Mouse (Mus musculus): Measurements from ENCODE around the gene Lgals9. TPM values are rescaled to one million over a fixed set of nuclear protein-coding genes. Genes with fewer than 3 reads are reported as not detected.

The Lgals9 gene
- total and polyA plus RNA-seq, 3 experiments, result 160 to 287 (median 228) TPM

DNA sequence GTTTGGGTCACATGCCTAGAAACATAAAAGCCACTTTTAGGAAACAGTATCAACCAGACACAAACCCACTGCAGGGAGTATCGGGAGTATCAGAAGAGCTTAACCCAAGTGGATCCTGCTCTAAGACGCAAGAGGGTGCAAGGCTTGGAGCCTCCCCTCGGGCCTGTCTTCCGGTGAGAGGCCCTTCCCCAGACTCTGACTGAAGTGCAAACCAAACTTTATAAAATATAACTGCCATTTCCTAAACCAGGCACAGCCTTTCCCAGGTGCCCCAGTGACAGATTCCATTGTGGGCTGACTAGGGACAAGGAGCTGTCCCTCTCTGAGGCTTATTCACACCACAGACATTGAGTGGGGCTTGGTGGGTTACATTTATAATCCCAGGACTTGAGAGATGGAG, 38.1 kb upstream of the Lgals9 start:
- Histone ChIP-seq H3K36me3 (ENCODE audit: control insufficient read depth in 1 of 2, insufficient read depth in 2 of 2, low read length in 2 of 2) (peaks cover 0 to 3% of the 10 kb centered on the region in 2 experiments; a peak in 2 of 4 replicates), H3K4me3 (ENCODE audit: control insufficient read depth in 1 of 2, insufficient read depth in 1 of 2, low read depth in 2 of 2, low read length in 2 of 2) (no peak overlapping the region), H3K27me3 (ENCODE audit: control insufficient read depth in 1 of 2, insufficient read depth in 2 of 2, low read length in 2 of 2) (no peaks in the 10 kb centered on the region), H3K27ac (ENCODE audit: control insufficient read depth, low read depth, low read length) (no peak overlapping the region), H3K9me3 (replicated peaks; ENCODE audit: insufficient read depth, low read length) (no peaks in the 10 kb centered on the region), H3K9ac (ENCODE audit: control insufficient read depth, low read depth, low read length, poor library complexity, severe bottlenecking) (no peak overlapping the region), H3K79me2 (ENCODE audit: control insufficient read depth, insufficient read depth, low read length, poor library complexity) (no peaks in the 10 kb centered on the region), H3K4me1 (ENCODE audit: control insufficient read depth in 1 of 2, insufficient read depth in 2 of 2, low read length in 2 of 2) (no peaks in the 10 kb centered on the region)
- no peak for TF ChIP-seq NRF1 (IDR thresholded peaks at IDR 0.05; ENCODE audit: insufficient read depth, low read depth, low read length, poor library complexity, severe bottlenecking)
- TF ChIP-seq TBP (IDR thresholded peaks at IDR 0.05; ENCODE audit: low read depth, low read length), result no peak
- TF ChIP-seq MYC (IDR thresholded peaks at IDR 0.05; ENCODE audit: low read depth, low read length), result no peak
- no peak for TF ChIP-seq E2F4 (IDR thresholded peaks at IDR 0.05; ENCODE audit: borderline replicate concordance, low read depth, low read length)
- TF ChIP-seq BHLHE40 (IDR thresholded peaks at IDR 0.05; ENCODE audit: borderline replicate concordance, low read depth, low read length), result no peak
- TF ChIP-seq USF1 (IDR thresholded peaks at IDR 0.05; ENCODE audit: low read depth, low read length), result no peak
- no peak for TF ChIP-seq GATA1 (IDR thresholded peaks at IDR 0.05; ENCODE audit: low read depth, low read length)
- TF ChIP-seq EP300 (IDR thresholded peaks at IDR 0.05; ENCODE audit: low read depth in 1 of 2, low read length in 2 of 2), result no peak
- TF ChIP-seq NELFE (IDR thresholded peaks at IDR 0.05; ENCODE audit: low read depth, low read length), result no peak
- no peak for TF ChIP-seq MAFK (IDR thresholded peaks at IDR 0.05; ENCODE audit: borderline replicate concordance, low read depth, low read length)
- TF ChIP-seq SMC3 (IDR thresholded peaks at IDR 0.05; ENCODE audit: low read depth, low read length), result no peak
- no peak for TF ChIP-seq USF2 (IDR thresholded peaks at IDR 0.05; ENCODE audit: borderline replicate concordance in 1 of 2, insufficient read depth in 1 of 2, low read depth in 1 of 2, low read length in 2 of 2)
- TF ChIP-seq CHD2 (IDR thresholded peaks at IDR 0.05; ENCODE audit: low read length), result no peak
- TF ChIP-seq CHD1 (IDR thresholded peaks at IDR 0.05; ENCODE audit: low read depth, low read length), result no peak
- TF ChIP-seq RCOR1 (IDR thresholded peaks at IDR 0.05; ENCODE audit: low read depth, low read length), result no peak
- no peak for TF ChIP-seq ZC3H11A (IDR thresholded peaks at IDR 0.05; ENCODE audit: low read depth, low read length)
- TF ChIP-seq UBTF (IDR thresholded peaks at IDR 0.05; ENCODE audit: borderline replicate concordance, insufficient read depth, low read depth, low read length), result no peak
- no peak for DNase-seq (ENCODE audit: low read depth, low spot score)

GRCm38 (mm10) chr11:79020535-79021045, 35.8 kb upstream of the Lgals9 start:
- H3K27me3 ChIP-seq (ENCODE audit: control insufficient read depth in 1 of 2, insufficient read depth in 2 of 2, low read length in 2 of 2), result no peaks in the 10 kb centered on the region
- TF ChIP-seq RAD21 (IDR thresholded peaks at IDR 0.05; ENCODE audit: low read depth, low read length), result no peak
- TF ChIP-seq MEF2A (IDR thresholded peaks at IDR 0.05; ENCODE audit: extremely low read depth, insufficient replicate concordance, low read depth, low read length, poor library complexity, severe bottlenecking), result no peak
- TF ChIP-seq POLR2AphosphoS2 (IDR thresholded peaks at IDR 0.05; ENCODE audit: low read length), result no peak
- no peak for TF ChIP-seq EP300 (IDR thresholded peaks at IDR 0.05; ENCODE audit: low read depth in 1 of 2, low read length in 2 of 2)
- TF ChIP-seq NRF1 (IDR thresholded peaks at IDR 0.05; ENCODE audit: insufficient read depth, low read depth, low read length, poor library complexity, severe bottlenecking), result no peak
- no peak for TF ChIP-seq SIN3A (IDR thresholded peaks at IDR 0.05; ENCODE audit: low read length)
- TF ChIP-seq NELFE (IDR thresholded peaks at IDR 0.05; ENCODE audit: low read depth, low read length), result no peak
- TF ChIP-seq ZNF384 (IDR thresholded peaks at IDR 0.05; ENCODE audit: low read depth, low read length), result no peak
- TF ChIP-seq E2F4 (IDR thresholded peaks at IDR 0.05; ENCODE audit: borderline replicate concordance, low read depth, low read length), result no peak
- TF ChIP-seq JUND (IDR thresholded peaks at IDR 0.05; ENCODE audit: low read depth, low read length), result no peak
- TF ChIP-seq POLR2AphosphoS5 (IDR thresholded peaks at IDR 0.05; ENCODE audit: borderline replicate concordance, low read depth, low read length), result no peak
- TF ChIP-seq MAX (IDR thresholded peaks at IDR 0.05; ENCODE audit: low read length), result no peak
- no peak for TF ChIP-seq GATA1 (IDR thresholded peaks at IDR 0.05; ENCODE audit: low read depth, low read length)
- no peak for TF ChIP-seq MXI1 (IDR thresholded peaks at IDR 0.05; ENCODE audit: low read depth, low read length)
- no peak for TF ChIP-seq TAL1 (IDR thresholded peaks at IDR 0.05; ENCODE audit: low read length)
- no peak for TF ChIP-seq MYC (IDR thresholded peaks at IDR 0.05; ENCODE audit: low read depth, low read length)
- TF ChIP-seq GABPA (IDR thresholded peaks at IDR 0.05; ENCODE audit: low read depth, low read length), result no peak
- no peak for TF ChIP-seq MAFK (IDR thresholded peaks at IDR 0.05; ENCODE audit: borderline replicate concordance, low read depth, low read length)
- no peak for TF ChIP-seq BHLHE40 (IDR thresholded peaks at IDR 0.05; ENCODE audit: borderline replicate concordance, low read depth, low read length)
- TF ChIP-seq HCFC1 (IDR thresholded peaks at IDR 0.05; ENCODE audit: low read depth, low read length), result no peak
- H3K9ac ChIP-seq (ENCODE audit: control insufficient read depth, low read depth, low read length, poor library complexity, severe bottlenecking), result no peak overlapping the region
- peaks cover 3 to 7% of the 10 kb centered on the region in 2 experiments for H3K36me3 ChIP-seq (ENCODE audit: control insufficient read depth in 1 of 2, insufficient read depth in 2 of 2, low read length in 2 of 2)
- H3K27ac ChIP-seq (ENCODE audit: control insufficient read depth, low read depth, low read length), result no peak overlapping the region
- H3K9me3 ChIP-seq (replicated peaks; ENCODE audit: insufficient read depth, low read length), result no peaks in the 10 kb centered on the region
- H3K4me3 ChIP-seq (ENCODE audit: control insufficient read depth in 1 of 2, insufficient read depth in 1 of 2, low read depth in 2 of 2, low read length in 2 of 2), result no peak overlapping the region
- peaks cover 5 to 9% of the 10 kb centered on the region in 2 experiments; a peak in 2 of 4 replicates for H3K4me1 ChIP-seq (ENCODE audit: control insufficient read depth in 1 of 2, insufficient read depth in 2 of 2, low read length in 2 of 2)
- H3K79me2 ChIP-seq (ENCODE audit: control insufficient read depth, insufficient read depth, low read length, poor library complexity), result no peaks in the 10 kb centered on the region
- DNase-seq (ENCODE audit: low read depth, low spot score), result no peak
